Mouse (Mus musculus) right cerebral cortex, postnatal 36 days (tissue): ENCODE measurements around the gene Sh3kbp1.
"Not testable (repeated sequence)": the region's sequence is repeated elsewhere in the genome, so short reads cannot be mapped to it uniquely, and the experiment has no call there.

ENCODE experiments used
- DNase-seq, 2 experiments: peaks; one replicate each; pipeline ENCODE4 v3.0.0; 2022; ENCODE audit warnings: low spot score in 2 of 2, mixed read lengths in 1 of 2

Sh3kbp1 gene

GRCm38 (mm10) chrX:159626907-159627587 lies at the start of gene Sh3kbp1:
Gene Sh3kbp1, plus strand, starts transcription at chrX:159627272.
- peak; percentile 12 to 27 for DNase-seq

GRCm38 (mm10) chrX:159584738-159585137 lies 42.3 kb upstream of the Sh3kbp1 start:
- DNase-seq, result not testable (repeated sequence)

- DNase-seq, result no peak
Measured at GRCm38 (mm10) chrX:159591633-159592032, 35.4 kb upstream of the Sh3kbp1 start.

- DNase-seq, result no peak
Measured at GRCm38 (mm10) chrX:159597502-159597901, 29.6 kb upstream of the Sh3kbp1 start.

GRCm38 (mm10) chrX:159604832-159605231 lies 22.2 kb upstream of the Sh3kbp1 start:
- DNase-seq, result no peak

GRCm38 (mm10) chrX:159606936-159607335 lies 20.1 kb upstream of the Sh3kbp1 start:
- DNase-seq, result no peak

GRCm38 (mm10) chrX:159626208-159626906 lies 715 bp upstream of the Sh3kbp1 start:
- DNase-seq, result peak in 1 of 2 experiments; percentile 16

- no peak for DNase-seq
Measured at GRCm38 (mm10) chrX:159627588-159628566, 805 bp downstream of the Sh3kbp1 start.

- DNase-seq, result no peak
Measured at GRCm38 (mm10) chrX:159628629-159629028, 1.6 kb downstream of the Sh3kbp1 start.

- no peak for DNase-seq
Measured at GRCm38 (mm10) chrX:159629203-159629602, 2.1 kb downstream of the Sh3kbp1 start.

GRCm38 (mm10) chrX:159638500-159639227 lies 11.6 kb downstream of the Sh3kbp1 start:
- DNase-seq, result no peak

- DNase-seq, result no peak
Measured at GRCm38 (mm10) chrX:159639991-159640390, 12.9 kb downstream of the Sh3kbp1 start.

GRCm38 (mm10) chrX:159645314-159645713 lies 18.2 kb downstream of the Sh3kbp1 start:
- no peak for DNase-seq

GRCm38 (mm10) chrX:159647564-159647963 lies 20.5 kb downstream of the Sh3kbp1 start:
- no peak for DNase-seq

- DNase-seq, result no peak
Measured at GRCm38 (mm10) chrX:159648598-159648997, 21.5 kb downstream of the Sh3kbp1 start.

- no peak for DNase-seq
Measured at GRCm38 (mm10) chrX:159650130-159650678, 23.1 kb downstream of the Sh3kbp1 start.

GRCm38 (mm10) chrX:159650727-159651126 lies 23.7 kb downstream of the Sh3kbp1 start:
- no peak for DNase-seq

GRCm38 (mm10) chrX:159671388-159671787 lies 44.3 kb downstream of the Sh3kbp1 start:
- no peak for DNase-seq

- DNase-seq, result no peak
Measured at GRCm38 (mm10) chrX:159672466-159672865, 45.4 kb downstream of the Sh3kbp1 start.

GRCm38 (mm10) chrX:159676242-159676641 lies 49.2 kb downstream of the Sh3kbp1 start:
- no peak for DNase-seq
